ENCODE assay signal across 17 mouse cellular contexts in genomic region chr5:150111236-150111635, GRCm38 (mm10).
"Had no signal": no experiment of that assay in that cellular context is flagged by ENCODE, and none has a peak within 500 bp of the region (broad histone marks: within the 10 kb centered on the region; RNA-seq: fewer than 3 reads in every experiment).

No protein-coding gene starts in this region.

- H3K27ac ChIP-seq: midbrain, embryonic 10.5 days; midbrain, embryonic 12.5 days; neural tube, embryonic 13.5 days; neural tube, embryonic 15.5 days had no signal

- H3K4me3 ChIP-seq: midbrain, embryonic 10.5 days; midbrain, embryonic 12.5 days; myocyte; neural tube, embryonic 13.5 days; neural tube, embryonic 15.5 days had no signal

- H3K27me3 ChIP-seq: midbrain, embryonic 12.5 days; neural tube, embryonic 13.5 days; neural tube, embryonic 15.5 days had no signal

- H3K4me1 ChIP-seq: midbrain, embryonic 10.5 days had no signal

- H3K36me3 ChIP-seq: midbrain, embryonic 10.5 days; midbrain, embryonic 12.5 days; neural tube, embryonic 13.5 days; neural tube, embryonic 15.5 days had no signal

- H3K9me3 ChIP-seq: midbrain, embryonic 10.5 days; midbrain, embryonic 12.5 days; neural tube, embryonic 15.5 days had no signal

- DNase-seq: lung, adult 18-20 months; lung, embryonic 14.5 days; lung, postnatal 10 days; lung, postnatal 4 days; midbrain, embryonic 14.5 days; retina, postnatal 1 day; right cerebral cortex, adult 18-20 months; right cerebral cortex, postnatal 25 days; right cerebral cortex, postnatal 4 days; thymus, adult 18-20 months; thymus, postnatal 14 days; thymus, postnatal 36 days had no signal

- H3K9ac ChIP-seq: lung, embryonic 14.5 days; midbrain, embryonic 12.5 days; neural tube, embryonic 13.5 days; neural tube, embryonic 15.5 days had no signal
